Mouse (Mus musculus) forebrain, embryonic 10.5 days (tissue): ENCODE measurements at regions not wholly inside any gene's neighbourhood (a gene's known extent, or its start where the extent isn't known, plus 50 kb on each side); places are given as distances from the start of the nearest gene placed in this dataset.
"Not testable (repeated sequence)": the region's sequence is repeated elsewhere in the genome, so short reads cannot be mapped to it uniquely, and the experiment has no call there.

Experiments used
- DNase-seq: peaks from one replicate; pipeline ENCODE4 v3.0.0-alpha.2; 2017; ENCODE audit warnings: low spot score; ENCODE audit errors: extremely low spot score
- H3K27ac ChIP-seq: fragments of 300-500 bp; sonication (generic); 2 replicates; pipeline ENCODE4 v1.5.1; 2016; ENCODE audit warnings: mild to moderate bottlenecking
- H3K27me3 ChIP-seq: fragments of 300-500 bp; sonication (generic); 2 replicates; pipeline ENCODE4 v1.6.1; 2016; ENCODE audit warnings: mild to moderate bottlenecking; ENCODE audit not compliant: poor library complexity, severe bottlenecking
- H3K36me3 ChIP-seq: fragments of 300-500 bp; sonication (generic); replicated peaks from 2 replicates; pipeline ENCODE4 v1.6.1; 2016; ENCODE audit warnings: mild to moderate bottlenecking, moderate library complexity
- H3K4me1 ChIP-seq: fragments of 300-500 bp; sonication (generic); 2 replicates; pipeline ENCODE4 v1.6.1; 2016
- H3K4me3 ChIP-seq: fragments of 300-500 bp; sonication (generic); 2 replicates; pipeline ENCODE4 v1.5.1; 2016; ENCODE audit warnings: mild to moderate bottlenecking, moderate library complexity
- H3K9me3 ChIP-seq: fragments of 300-500 bp; sonication (generic); 2 replicates; pipeline ENCODE4 v1.6.1; 2016; ENCODE audit warnings: mild to moderate bottlenecking, moderate library complexity
- WGBS: fragments of 180-500 bp; shearing (Covaris S2); methylation state at CpG from one replicate; pipeline ENCODE4 v1.1.7; 2016; 5-methylcytosine and 5-hydroxymethylcytosine counted together

GRCm38 (mm10) chr10:66689196-66689595 is 406.7 kb upstream of the Jmjd1c start:
- not testable (repeated sequence) for H3K27ac ChIP-seq, H3K27me3 ChIP-seq, H3K4me3 ChIP-seq, DNase-seq, H3K4me1 ChIP-seq, H3K36me3 ChIP-seq
- WGBS = 66% methylated on average over 2 of the region's 2 CpGs
- H3K9me3 ChIP-seq = peaks cover 36% of the 10 kb centered on the region

- no peak overlapping the region for H3K27ac ChIP-seq
- no peaks in the 10 kb centered on the region for H3K27me3 ChIP-seq
- no peak overlapping the region for H3K4me3 ChIP-seq
- 94% methylated on average over 11 of the region's 11 CpGs for WGBS
- H3K36me3 ChIP-seq = no peaks in the 10 kb centered on the region
- H3K9me3 ChIP-seq = peaks cover 7% of the 10 kb centered on the region; the same call in 1 of the 2 replicates
- no peak for DNase-seq
- H3K4me1 ChIP-seq = no peaks in the 10 kb centered on the region
These were observed 401.2 kb upstream of the Jmjd1c start for GRCm38 (mm10) chr10:66694549-66695285.

- not testable (repeated sequence) for H3K36me3 ChIP-seq, DNase-seq, H3K27ac ChIP-seq, H3K4me3 ChIP-seq, H3K4me1 ChIP-seq, H3K27me3 ChIP-seq
- H3K9me3 ChIP-seq = peaks cover 22% of the 10 kb centered on the region; the same call in 1 of the 2 replicates
- 96% methylated on average over 9 of the region's 9 CpGs for WGBS
These were observed 381.0 kb upstream of the Jmjd1c start for GRCm38 (mm10) chr10:66714926-66715325.

GRCm38 (mm10) chr10:66717909-66718308 is 378.0 kb upstream of the Jmjd1c start:
- 80% methylated on average over 7 of the region's 7 CpGs for WGBS

GRCm38 (mm10) chr10:66719796-66720195 is 376.1 kb upstream of the Jmjd1c start:
- no peak overlapping the region for H3K27ac ChIP-seq
- DNase-seq = no peak
- no peaks in the 10 kb centered on the region for H3K36me3 ChIP-seq
- no peaks in the 10 kb centered on the region for H3K4me1 ChIP-seq
- H3K27me3 ChIP-seq = no peaks in the 10 kb centered on the region
- H3K9me3 ChIP-seq = peaks cover 30% of the 10 kb centered on the region
- H3K4me3 ChIP-seq = no peak overlapping the region
- 91% methylated on average over 11 of the region's 11 CpGs for WGBS

More at GRCm38 (mm10) chr10:66717909-66718308, 378.0 kb upstream of the Jmjd1c start:
- DNase-seq = no peak
- Histone ChIP-seq H3K9me3 (peaks cover 34% of the 10 kb centered on the region), H3K27ac (no peak overlapping the region), H3K4me3 (no peak overlapping the region), H3K27me3 (no peaks in the 10 kb centered on the region), H3K36me3 (no peaks in the 10 kb centered on the region), H3K4me1 (no peaks in the 10 kb centered on the region)

- no peak overlapping the region for H3K4me3 ChIP-seq
- DNase-seq = no peak
- H3K27ac ChIP-seq = no peak overlapping the region
- no peaks in the 10 kb centered on the region for H3K36me3 ChIP-seq
- no peaks in the 10 kb centered on the region for H3K27me3 ChIP-seq
- 91% methylated on average over 5 of the region's 5 CpGs for WGBS
- H3K9me3 ChIP-seq = peaks cover 12% of the 10 kb centered on the region; the same call in 1 of the 2 replicates
- H3K4me1 ChIP-seq = no peaks in the 10 kb centered on the region
These were observed 362.3 kb upstream of the Jmjd1c start for GRCm38 (mm10) chr10:66733631-66734030.

GRCm38 (mm10) chr10:66734853-66735252 is 361.1 kb upstream of the Jmjd1c start:
- 69% methylated on average over 5 of the region's 5 CpGs for WGBS
- no peaks in the 10 kb centered on the region for H3K4me1 ChIP-seq
- DNase-seq = no peak
- no peaks in the 10 kb centered on the region for H3K27me3 ChIP-seq
- no peak overlapping the region for H3K4me3 ChIP-seq
- peaks cover 8% of the 10 kb centered on the region; the same call in 1 of the 2 replicates for H3K9me3 ChIP-seq
- no peak overlapping the region for H3K27ac ChIP-seq
- no peaks in the 10 kb centered on the region for H3K36me3 ChIP-seq

GRCm38 (mm10) chr10:66739017-66739416 is 356.9 kb upstream of the Jmjd1c start:
- DNase-seq = no peak
- Histone ChIP-seq H3K27me3 (no peaks in the 10 kb centered on the region), H3K27ac (no peak overlapping the region), H3K4me1 (no peaks in the 10 kb centered on the region), H3K9me3 (no peaks in the 10 kb centered on the region), H3K4me3 (no peak overlapping the region), H3K36me3 (no peaks in the 10 kb centered on the region)
- WGBS = 74% methylated on average over 7 of the region's 7 CpGs

GRCm38 (mm10) chr10:66741819-66742218 is 354.1 kb upstream of the Jmjd1c start:
- Histone ChIP-seq H3K27ac (no peak overlapping the region), H3K4me1 (no peaks in the 10 kb centered on the region), H3K36me3 (no peaks in the 10 kb centered on the region), H3K4me3 (no peak overlapping the region), H3K27me3 (no peaks in the 10 kb centered on the region), H3K9me3 (no peaks in the 10 kb centered on the region)
- DNase-seq = no peak
- 67% methylated on average over 3 of the region's 3 CpGs for WGBS

- no peaks in the 10 kb centered on the region for H3K9me3 ChIP-seq
- no peaks in the 10 kb centered on the region for H3K36me3 ChIP-seq
- no peak overlapping the region for H3K4me3 ChIP-seq
- no peak overlapping the region for H3K27ac ChIP-seq
- 90% methylated on average over 6 of the region's 6 CpGs for WGBS
- H3K27me3 ChIP-seq = no peaks in the 10 kb centered on the region
- H3K4me1 ChIP-seq = no peaks in the 10 kb centered on the region
- no peak for DNase-seq
These were observed 352.7 kb upstream of the Jmjd1c start for GRCm38 (mm10) chr10:66743254-66743653.

GRCm38 (mm10) chr10:66745871-66746270 is 350.1 kb upstream of the Jmjd1c start:
- 97% methylated on average over 10 of the region's 10 CpGs for WGBS
- Histone ChIP-seq H3K27ac (no peak overlapping the region), H3K4me1 (peaks cover 5% of the 10 kb centered on the region), H3K36me3 (no peaks in the 10 kb centered on the region), H3K27me3 (no peaks in the 10 kb centered on the region), H3K4me3 (no peak overlapping the region), H3K9me3 (no peaks in the 10 kb centered on the region)
- no peak for DNase-seq

GRCm38 (mm10) chr10:66752237-66752810 is 343.6 kb upstream of the Jmjd1c start:
- no peaks in the 10 kb centered on the region for H3K36me3 ChIP-seq
- DNase-seq = no peak
- no peak overlapping the region for H3K4me3 ChIP-seq
- H3K4me1 ChIP-seq = peaks cover 5% of the 10 kb centered on the region
- no peak overlapping the region for H3K27ac ChIP-seq
- no peaks in the 10 kb centered on the region for H3K9me3 ChIP-seq
- H3K27me3 ChIP-seq = no peaks in the 10 kb centered on the region
- WGBS = 90% methylated on average over 7 of the region's 7 CpGs

- Histone ChIP-seq H3K4me1 (no peaks in the 10 kb centered on the region), H3K27me3 (no peaks in the 10 kb centered on the region), H3K27ac (no peak overlapping the region), H3K4me3 (no peak overlapping the region), H3K9me3 (no peaks in the 10 kb centered on the region), H3K36me3 (no peaks in the 10 kb centered on the region)
- WGBS = 91% methylated on average over 4 of the region's 4 CpGs
- DNase-seq = no peak
These were observed 339.1 kb upstream of the Jmjd1c start for GRCm38 (mm10) chr10:66756866-66757265.
